Mouse (Mus musculus) olfactory bulb, adult 2 months (tissue): ENCODE measurements around the gene Ssxa1.

Source experiments
- CTCF ChIP-seq: fragments of 200-500 bp; IDR thresholded peaks from 2 replicates; pipeline ENCODE4 v1.5.1; 2012; ENCODE audit warnings: low read depth, mild to moderate bottlenecking, low read length, moderate library complexity; ENCODE audit not compliant: insufficient read depth
- POLR2A ChIP-seq: fragments of 200-500 bp; IDR thresholded peaks from 2 replicates; pipeline ENCODE4 v1.6.1; 2012; ENCODE audit warnings: mild to moderate bottlenecking, low read depth, low read length, moderate library complexity; ENCODE audit not compliant: insufficient read depth

GRCm38 (mm10) chrX:21115520-21115919 lies at the start of gene Ssxa1:
- TF ChIP-seq POLR2A, result no peak
- no peak for TF ChIP-seq CTCF
